Mouse (Mus musculus) adrenal gland, adult 2 months (tissue): ENCODE measurements around the gene Ms4a4c. TPM values are rescaled to one million over a fixed set of nuclear protein-coding genes. Genes with fewer than 3 reads are reported as not detected.
"Not testable (repeated sequence)": the region's sequence is repeated elsewhere in the genome, so short reads cannot be mapped to it uniquely, and the experiment has no call there.

Experiments
- DNase-seq: peaks from one replicate; pipeline ENCODE4 v3.0.0; 2021
- long read RNA-seq: library from polyadenylated mRNA; stranded (forward); transcript quantifications from one replicate; pipeline ENCODE4 v2.0.0, GENCODE M21; 2021
- polyA plus RNA-seq: library from polyadenylated mRNA; depleted of rRNA; stranded (reverse); fragments of >200 nt; gene quantifications from 2 replicates; pipeline ENCODE4 v1.2.3, GENCODE M21; 2012; rRNA removed
- total RNA-seq, 2 experiments: library from RNA; stranded (reverse); gene quantifications; 2 replicates each; pipeline ENCODE4 v1.2.3; 2021

Ms4a4c gene
- 1 to 10 TPM; 1.8 to 2.1 TPM for total RNA-seq
- polyA plus RNA-seq, result 0.06 and 0.91 TPM in 2 replicates
- long read RNA-seq, partial matches to known transcripts, result 0 of 1 reads
- long read RNA-seq, other reads (novel, unspliced or antisense), result 0 of 1 reads

DNA sequence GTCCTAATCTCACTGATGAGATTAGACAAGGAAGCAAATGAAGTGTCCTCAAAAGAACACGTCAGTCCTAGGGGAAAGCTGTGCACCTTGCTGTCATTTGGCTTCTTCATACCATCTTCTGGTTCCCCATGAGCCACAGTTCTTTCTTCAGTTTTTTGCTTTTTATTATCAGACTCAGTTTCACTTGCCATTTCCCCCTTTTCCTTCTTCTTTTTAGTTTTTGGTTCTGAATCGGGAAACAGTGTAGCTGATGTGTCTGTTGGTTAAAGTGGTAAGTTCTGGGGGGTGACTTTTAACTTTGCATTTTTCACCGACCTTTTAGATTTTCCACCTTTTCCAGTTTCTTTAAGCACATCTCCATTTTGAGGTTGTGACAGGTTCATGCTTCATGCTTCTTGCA, at the start of gene Ms4a4c:
Ms4a4c (plus strand) TSS at position 244 of the 400 bp plus-strand sequence.
- no peak for DNase-seq

DNA sequence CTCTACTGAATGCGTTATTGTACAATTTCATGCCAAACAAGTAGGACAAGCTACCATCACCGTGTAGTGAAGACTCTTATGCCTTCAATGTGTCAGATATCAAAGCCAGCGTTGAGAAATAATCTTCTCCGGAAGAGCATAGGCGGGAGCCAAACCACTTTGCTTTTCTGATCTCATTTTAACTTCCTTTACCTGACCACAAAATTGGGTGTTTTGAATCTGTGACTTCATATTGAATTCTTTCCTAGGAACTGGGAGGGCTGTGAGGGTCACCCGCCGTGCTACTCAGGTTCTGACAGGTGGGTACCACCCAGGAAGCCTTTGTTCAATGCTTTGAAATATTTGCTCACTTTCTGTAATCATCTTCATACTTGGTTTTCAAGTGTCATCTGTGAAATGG, 48.8 kb upstream of the Ms4a4c start:
- no peak for DNase-seq

DNA sequence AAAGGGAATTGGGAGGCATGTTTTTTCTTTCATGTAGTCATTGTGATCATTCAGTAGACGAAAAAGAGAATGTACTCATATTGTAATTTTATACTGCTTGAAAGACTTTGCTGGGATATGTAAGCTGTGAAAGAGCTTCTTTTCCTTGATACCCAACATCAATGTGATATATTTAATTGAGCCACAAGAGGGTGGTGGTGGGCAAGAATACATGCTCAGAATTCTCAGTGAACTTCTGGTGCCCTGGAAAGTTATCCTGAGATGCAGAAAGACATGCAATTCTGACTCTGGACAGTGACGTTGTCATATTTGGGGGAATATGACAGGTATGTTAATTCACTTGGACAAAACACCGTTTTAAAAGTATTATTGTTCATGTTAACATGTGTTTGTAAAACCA, 44.5 kb upstream of the Ms4a4c start:
- no peak for DNase-seq

DNA sequence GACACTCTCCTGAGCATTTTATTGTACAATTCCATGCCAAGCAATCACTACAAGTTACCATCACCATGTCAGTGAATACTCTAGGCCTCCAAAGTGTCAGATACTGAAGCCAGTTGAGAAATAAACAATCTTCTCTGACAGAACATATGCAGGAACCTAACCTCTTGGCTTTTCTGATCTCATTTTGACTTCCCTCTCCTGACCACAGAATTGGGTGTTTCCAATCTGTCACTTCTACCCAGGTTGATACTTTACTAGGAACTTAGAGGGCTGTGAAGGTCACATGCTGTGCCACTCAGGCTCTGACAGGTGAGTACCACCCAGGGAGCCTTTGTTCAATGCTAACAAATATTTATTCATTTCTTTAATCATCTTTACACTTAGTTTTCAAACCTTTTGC, 42.6 kb upstream of the Ms4a4c start:
- no peak for DNase-seq

DNA sequence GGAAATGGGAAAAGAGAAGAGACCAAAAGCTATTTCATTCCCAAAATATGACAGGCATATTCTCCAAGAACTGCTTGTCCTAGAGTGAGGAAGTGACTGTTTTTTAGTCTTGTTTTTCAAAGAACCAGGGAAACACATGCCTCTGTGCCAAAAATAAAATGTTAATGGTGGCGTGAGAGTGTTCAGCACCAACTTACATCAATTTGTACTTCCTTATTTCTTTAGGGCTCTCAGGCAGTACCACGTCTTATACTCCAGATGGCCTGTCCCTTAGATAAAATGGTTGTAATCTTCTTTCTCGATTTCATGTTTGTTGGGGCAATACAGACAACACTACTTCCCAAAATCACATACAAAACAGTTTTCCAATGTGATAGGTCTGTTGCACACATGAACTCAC, 36.3 kb upstream of the Ms4a4c start:
- no peak for DNase-seq

DNA sequence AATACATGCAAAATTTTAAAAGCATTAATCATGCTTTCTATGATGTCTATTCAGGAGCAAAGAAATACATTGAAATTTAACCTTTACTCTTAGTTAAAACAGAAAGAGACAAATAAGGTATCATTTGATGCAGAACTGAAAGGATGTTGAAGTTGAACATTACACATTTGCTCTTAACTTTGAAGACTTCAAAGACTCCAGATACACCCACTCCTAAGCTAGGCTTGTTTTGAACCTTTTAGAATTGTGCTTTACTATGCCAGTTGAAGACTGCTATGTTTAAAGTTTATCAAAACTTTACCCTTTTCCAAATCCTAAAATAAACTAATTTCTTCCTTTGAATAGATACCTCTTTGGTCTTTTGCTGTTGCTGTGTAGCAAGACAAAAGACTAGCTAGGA, 33.4 kb upstream of the Ms4a4c start:
- DNase-seq, result no peak

DNA sequence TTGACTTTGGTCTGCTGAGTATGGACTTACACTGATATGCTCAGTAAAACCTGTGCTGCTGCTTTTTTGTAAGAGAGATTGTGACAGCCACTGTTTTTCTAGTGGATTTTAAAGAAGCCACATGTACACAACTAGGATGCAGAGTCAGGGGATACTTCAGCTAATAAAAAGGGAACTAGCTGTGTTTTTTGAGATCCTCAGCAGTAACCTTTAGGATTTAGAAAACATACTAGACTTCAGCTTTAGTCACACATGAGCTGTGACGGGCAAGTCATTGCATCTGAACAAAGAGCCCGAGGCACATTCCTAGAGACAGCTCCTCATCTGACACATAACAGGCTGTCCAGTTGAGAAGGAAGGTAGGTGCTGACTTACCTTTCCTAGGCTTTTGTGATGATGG, 29.3 kb upstream of the Ms4a4c start, which contains the start of gene Ms4a4a:
Ms4a4a (plus strand) TSS at position 251 of the 400 bp plus-strand sequence.
- DNase-seq, result no peak

DNA sequence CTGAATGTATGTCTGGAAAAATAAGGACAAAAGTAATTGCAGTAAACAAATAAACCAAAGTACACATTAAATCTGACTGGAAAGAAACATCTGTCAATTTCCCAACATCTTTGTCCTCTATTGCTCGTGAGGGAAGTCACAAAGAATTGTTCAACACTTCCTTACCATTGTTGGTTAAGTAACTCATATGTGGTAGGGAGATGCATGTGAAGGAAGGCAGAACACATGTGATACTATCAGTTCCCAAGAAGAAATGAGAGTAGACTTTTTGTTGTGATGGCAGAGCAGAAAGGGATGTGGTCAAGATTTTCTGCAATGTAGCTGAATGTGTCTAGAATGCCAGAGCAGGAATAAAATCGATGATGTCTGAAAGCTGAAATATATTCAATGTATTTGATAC, 28.2 kb upstream of the Ms4a4c start:
- no peak for DNase-seq

DNA sequence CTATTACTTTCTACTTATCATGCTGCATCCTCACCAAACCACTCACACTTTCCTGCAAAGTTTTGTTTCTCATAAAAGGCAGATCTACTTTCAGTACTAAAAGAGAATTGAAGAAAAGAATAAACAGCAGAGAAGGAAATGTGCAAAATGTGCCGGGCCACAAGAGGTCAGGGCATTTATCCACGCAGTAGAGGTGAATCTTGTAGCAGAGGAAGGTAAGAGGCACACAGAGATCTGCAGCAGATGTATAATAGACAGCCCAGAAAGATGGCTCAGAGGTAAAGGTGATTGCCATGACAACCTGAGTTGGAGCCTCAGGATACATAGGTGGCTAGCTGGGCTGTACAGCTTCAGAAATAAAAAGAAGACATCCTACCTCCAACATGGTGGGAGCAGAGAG, 17.5 kb upstream of the Ms4a4c start:
- DNase-seq, result no peak

DNA sequence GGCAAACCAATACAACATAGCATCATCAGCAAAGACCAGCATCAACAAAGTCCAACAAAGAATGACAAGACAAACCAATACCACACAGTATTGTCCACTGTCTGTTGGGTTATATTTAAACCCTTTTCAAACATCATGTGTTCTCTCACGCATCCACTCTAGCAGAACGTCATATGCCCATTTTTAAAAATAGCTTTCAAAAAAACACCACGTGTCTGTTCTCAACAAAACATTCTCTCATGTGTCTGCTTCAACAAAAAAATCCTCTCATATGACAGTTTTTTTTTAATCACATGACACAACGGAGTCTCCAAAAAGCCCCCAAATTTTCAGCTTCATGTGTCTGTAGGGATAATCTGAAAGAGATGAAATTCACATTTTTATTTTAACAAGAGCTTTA, 16.9 kb upstream of the Ms4a4c start:
- no peak for DNase-seq

DNA sequence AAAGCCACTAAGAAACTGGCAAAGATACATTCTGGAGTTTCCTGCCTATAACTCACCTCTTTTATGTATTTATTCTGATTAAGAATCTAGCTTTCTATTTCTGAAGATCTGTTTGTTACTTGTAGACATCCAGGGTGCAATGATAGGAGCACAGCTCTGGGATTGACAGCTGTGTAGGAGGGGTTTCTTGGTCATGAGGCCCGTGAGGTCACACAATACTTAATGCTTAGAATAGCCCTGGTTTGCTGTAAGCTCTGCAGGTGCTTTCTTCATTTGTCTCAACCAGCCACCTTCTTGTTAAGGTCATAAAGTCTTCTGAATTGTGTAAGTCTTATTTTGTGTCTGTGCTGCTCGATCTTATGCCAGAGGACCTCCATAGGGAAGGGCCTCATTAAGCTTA, 15.6 kb upstream of the Ms4a4c start:
- DNase-seq, result no peak

DNA sequence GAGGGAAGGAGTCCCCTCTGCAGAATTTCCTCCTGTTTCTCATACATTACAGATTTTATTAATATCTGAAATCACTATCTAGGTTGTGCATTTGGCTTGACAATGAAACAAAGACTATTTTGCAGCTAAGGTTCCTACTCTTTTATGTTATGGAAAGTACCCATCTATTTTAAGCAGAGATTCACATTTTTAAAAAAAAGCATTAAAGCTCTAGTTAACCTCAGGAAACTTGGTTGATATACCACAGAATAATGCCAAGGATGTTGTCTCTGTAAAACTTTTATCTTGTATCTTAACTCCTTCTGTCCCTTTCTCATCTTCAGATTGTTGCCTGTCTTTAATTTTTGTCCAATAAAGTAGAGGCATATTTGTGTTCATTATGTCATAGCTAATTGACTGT, 8.8 kb upstream of the Ms4a4c start:
- DNase-seq, result no peak

DNA sequence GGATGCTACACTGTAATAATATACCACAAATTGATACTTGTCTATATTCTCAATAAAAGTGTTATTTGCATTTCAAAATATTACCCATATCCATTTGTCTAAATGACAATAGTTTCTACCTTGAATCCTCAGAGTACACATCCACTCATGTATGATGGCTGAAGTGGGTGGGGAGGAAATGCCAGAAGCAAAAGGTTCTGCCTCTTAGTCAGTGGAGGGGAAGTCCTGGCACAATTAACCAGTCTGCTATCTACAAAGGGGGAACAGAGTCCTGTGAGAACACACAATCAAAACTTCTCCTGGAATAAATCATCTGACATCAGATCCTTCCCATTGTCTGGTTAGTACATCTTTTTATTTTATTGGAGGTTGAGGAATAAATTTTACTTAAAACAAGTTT, 2.9 kb downstream of the Ms4a4c start:
- DNase-seq, result no peak

DNA sequence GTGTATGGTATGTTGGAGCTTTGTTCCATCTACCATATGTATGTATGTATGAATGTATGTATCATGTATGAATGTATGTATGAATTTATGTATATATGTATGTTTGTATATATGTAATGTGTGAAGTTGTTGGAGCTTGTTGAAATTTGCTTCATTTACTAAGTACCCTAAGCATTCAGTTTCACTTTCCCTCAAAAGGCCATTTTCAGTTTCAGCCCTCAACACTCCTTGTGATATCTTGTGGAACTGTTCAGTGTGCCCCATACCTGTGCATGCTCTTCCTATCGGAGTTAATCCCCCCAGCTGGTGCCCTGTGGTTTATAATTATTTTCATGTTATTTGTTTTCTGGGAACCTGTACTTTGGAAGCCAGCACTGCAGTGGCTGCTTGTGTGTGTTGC, 4.0 kb downstream of the Ms4a4c start:
- no peak for DNase-seq

DNA sequence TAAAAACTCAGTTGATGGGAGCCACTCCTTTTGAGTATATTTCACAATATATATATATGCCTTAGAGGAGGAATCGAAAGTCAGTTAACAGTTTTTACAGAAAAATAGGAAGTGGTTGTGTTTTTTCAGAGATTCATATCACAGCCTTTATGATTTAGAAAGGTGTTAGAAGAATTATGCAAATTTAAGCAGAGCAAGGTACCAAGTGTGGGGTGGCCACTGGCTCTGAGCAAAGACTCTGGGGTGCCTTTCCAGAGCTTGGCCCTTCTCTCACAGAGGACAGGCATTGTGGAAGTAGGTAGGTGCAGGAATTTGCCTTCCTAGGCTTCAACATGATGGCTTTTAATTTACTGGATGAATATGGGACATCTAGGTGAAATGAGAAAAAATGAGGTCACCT, 7.1 kb downstream of the Ms4a4c start:
- no peak for DNase-seq

DNA sequence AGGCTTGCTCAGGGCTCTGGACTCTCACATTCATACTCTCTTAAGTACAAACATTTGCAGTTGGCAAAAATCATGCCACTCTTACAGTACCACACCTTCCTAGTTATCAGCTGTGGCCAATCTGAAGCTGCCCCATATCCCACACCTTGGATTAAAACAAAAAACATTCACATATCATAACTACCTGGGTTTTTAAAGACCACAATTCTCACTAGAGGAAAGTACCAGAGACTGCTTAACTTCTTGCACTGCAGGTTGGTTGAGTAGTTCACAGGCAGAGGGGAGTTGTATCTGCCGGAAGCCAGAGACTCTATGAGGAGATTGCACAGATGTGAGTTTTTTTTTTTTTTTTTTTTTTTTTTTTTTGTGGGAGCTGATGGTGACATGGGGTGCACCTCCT, 9.5 kb downstream of the Ms4a4c start:
- DNase-seq, result no peak

DNA sequence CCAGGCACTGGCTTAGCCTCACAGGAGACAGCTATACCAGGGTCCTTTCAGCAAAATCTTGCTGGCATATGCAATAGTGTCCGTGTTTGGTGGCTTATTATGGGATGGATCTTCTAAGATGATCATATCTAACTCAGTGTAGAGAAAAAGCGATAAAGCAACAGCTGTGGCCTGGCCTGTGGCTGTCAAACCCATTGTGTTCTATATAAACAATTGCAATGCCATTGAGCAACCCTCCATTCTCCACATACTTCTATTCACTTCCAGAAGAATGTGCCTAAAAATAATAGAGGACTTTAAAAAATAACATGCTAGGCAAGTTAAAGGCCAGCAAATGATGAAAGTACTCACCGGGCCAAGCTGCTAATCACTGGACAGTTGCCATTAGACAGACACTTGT, 11.0 kb downstream of the Ms4a4c start:
- DNase-seq, result no peak

DNA sequence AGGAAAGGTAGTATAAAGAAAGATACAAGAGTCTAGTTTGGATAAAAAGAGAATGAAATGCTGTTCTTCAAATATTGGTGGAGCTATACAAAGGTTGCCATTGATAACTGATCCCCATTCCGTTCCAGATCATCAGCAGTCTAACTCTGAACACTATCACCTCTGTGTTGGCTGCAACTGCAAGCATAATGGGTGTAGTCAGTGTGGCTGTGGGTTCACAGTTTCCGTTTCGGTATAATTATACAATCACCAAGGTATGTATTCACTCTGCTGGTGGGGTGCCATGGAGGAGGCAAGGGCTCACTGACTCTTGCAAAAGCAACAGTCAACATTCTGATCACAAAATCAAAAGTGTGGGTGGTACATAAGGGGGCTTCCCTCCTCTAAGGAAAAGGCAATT, 14.3 kb downstream of the Ms4a4c start:
- DNase-seq, result not testable (repeated sequence)

DNA sequence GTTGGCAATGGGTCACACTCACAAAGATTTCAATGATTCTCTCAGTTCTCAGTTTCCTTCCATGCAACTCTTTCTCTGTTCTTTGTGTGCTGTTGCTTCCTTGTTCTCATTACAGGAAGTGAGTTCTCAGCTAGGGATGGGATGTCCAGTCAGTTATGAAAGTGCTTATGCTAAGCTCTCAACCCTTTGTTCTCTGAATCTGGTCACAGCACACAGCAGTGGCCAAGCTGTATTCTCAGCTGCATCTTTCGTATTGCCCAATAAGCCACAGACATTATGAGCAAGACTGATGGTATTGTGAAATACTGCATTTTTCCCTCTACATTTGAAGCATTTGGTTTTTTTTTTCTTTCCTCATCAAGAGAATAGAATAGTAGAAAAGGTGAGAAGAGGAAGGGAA, 26.6 kb downstream of the Ms4a4c start:
- not testable (repeated sequence) for DNase-seq

DNA sequence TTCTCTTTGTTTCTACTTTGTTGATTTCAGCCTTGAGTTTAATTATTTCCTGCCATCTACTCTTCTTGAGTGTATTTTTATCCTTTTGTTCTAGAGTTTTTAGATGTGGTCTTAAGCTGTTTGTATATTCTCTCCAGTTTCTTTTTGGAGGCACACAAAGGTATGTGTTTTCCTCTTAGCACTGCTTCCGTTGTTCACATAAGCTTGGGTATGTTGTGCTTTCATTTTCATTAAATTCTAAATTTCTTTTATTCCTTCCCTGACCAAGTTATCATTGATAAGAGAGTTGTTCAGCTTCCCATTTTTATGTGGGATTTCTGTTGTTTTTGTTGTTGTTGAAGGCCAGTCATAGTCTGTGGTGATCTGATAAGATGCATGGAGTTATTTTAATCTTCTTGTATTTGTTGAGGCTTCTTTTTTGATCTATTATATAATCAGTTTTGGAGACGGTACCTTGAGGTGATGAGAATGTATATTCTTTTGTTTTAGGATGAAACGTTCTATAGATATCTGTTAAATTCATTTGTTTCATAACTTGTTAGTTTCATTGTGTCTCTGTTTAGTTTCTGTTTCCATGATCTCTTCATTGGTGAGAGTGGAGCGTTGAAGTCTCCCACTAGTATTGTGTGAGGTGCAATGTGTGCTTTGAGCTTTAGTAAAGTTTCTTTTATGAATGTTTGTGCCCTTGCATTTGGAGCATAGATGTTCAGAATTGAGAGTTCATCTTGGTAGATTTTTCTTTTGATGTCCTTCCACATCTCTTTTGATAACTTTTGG, 30.7 kb downstream of the Ms4a4c start:
- DNase-seq, result no peak

DNA sequence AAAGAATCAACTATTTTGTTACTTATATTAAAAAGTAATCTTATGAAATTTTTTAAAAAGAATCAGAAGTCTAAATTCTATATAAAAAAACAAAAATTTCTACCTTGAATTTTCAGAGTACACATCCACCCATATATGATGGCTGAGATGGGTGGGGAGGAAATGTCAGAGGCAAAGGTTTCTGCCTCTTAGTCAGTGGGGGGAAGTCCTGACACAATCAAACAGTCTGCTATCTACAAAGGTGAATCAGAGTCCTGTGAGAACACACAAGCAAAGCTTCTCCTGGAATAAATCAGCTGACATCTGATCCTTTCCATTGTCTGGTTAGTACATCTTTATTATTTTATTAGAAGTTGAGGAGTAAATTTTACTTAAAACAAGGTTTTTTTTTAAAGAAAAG, 38.8 kb downstream of the Ms4a4c start, which contains the start of gene Ms4a4b:
Ms4a4b (plus strand) TSS at position 216 of the 400 bp plus-strand sequence.
- DNase-seq, result no peak

DNA sequence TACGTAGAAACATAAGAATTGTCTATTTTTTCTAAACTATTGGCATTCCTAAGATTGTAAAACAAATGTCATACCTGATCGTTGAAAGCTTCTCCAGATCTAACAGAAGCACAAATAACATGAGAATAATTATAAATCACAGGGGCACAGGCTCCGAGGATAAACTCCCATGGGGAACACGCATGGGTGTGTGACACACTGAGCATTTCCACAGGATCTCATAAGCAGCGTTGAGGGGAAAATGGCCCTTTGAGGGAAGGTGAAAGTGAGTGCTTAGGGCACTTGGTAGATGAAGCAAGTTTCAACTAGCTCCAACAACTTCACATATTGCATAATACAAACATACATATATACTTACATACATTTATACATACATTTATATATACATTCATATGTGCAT, 39.4 kb downstream of the Ms4a4c start:
- DNase-seq, result no peak

DNA sequence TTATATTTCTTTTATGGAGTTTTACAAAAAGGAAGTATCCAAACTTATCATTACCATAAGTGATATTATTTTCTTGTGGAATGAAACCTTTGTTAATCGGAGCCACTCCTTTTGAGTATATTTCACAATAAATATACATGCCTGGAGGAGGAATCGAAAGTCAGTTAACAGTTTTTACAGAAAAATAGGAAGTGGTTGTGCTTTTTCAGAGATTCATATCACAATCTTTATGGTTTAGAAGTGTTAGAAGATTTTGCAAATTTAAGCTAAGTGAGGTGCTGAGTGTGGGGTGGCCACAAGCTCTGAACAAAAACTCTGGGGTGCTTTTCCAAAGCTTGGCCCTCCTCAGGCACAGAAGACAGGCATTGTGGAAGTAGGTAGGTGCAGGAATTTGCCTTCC, 42.7 kb downstream of the Ms4a4c start:
- no peak for DNase-seq

DNA sequence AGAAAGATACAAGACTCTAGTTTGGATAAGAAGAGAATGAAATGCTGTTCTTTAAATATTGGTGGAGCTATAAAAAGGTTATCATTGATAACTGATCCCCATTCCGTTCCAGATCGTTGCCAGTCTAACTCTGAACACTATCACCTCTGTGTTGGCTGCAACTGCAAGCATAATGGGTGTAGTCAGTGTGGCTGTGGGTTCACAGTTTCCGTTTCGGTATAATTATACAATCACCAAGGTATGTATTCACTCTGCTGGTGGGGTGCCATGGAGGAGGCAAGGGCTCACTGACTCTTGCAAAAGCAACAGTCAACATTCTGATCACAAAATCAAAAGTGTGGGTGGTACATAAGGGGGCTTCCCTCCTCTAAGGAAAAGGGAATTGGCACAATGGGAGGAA, 54.5 kb downstream of the Ms4a4c start:
- DNase-seq, result not testable (repeated sequence)
